Mouse (Mus musculus) stomach, postnatal 0 days (tissue): ENCODE results near the gene Grwd1. TPM values are rescaled to one million over a fixed set of nuclear protein-coding genes. Genes with fewer than 3 reads are reported as not detected.

Source experiments
- ATAC-seq: fragments of 200-750 bp; cut with Nextera tagmentation; 2 replicates; pipeline ENCODE4 v1.8.0; 2017; ENCODE audit not compliant: low FRiP score, low TSS enrichment
- DNase-seq: peaks from one replicate; pipeline ENCODE4 v3.0.0-alpha.2; 2016; ENCODE audit warnings: low spot score
- H3K27ac ChIP-seq: fragments of 300-500 bp; sonication (generic); replicated peaks from 2 replicates; pipeline ENCODE4 v1.5.1; 2014; ENCODE audit warnings: mild to moderate bottlenecking, control low read depth
- H3K27me3 ChIP-seq: fragments of 300-500 bp; sonication (generic); 2 replicates; pipeline ENCODE4 v1.6.1; 2014; ENCODE audit warnings: low read length; ENCODE audit not compliant: control insufficient read depth, insufficient read depth
- H3K36me3 ChIP-seq: fragments of 300-500 bp; sonication (generic); 2 replicates; pipeline ENCODE4 v1.6.1; 2014; ENCODE audit warnings: low read length, mixed read lengths; ENCODE audit not compliant: control insufficient read depth, insufficient read depth
- H3K4me1 ChIP-seq: fragments of 300-500 bp; sonication (generic); replicated peaks from 2 replicates; pipeline ENCODE4 v1.6.1; 2014; ENCODE audit warnings: antibody characterized with exemption; ENCODE audit not compliant: control insufficient read depth, insufficient read depth
- H3K4me2 ChIP-seq: fragments of 300-500 bp; sonication (generic); replicated peaks from 2 replicates; pipeline ENCODE4 v1.6.1; 2014; ENCODE audit warnings: low read depth, mild to moderate bottlenecking, control low read depth, moderate library complexity
- H3K4me3 ChIP-seq: fragments of 300-500 bp; sonication (generic); 2 replicates; pipeline ENCODE4 v1.5.1; 2014; ENCODE audit warnings: low read depth, low read length, control low read depth
- H3K9ac ChIP-seq: fragments of 300-500 bp; sonication (generic); 2 replicates; pipeline ENCODE4 v1.6.1; 2014; ENCODE audit warnings: mild to moderate bottlenecking, low read length, control low read depth, mixed read lengths
- H3K9me3 ChIP-seq: fragments of 300-500 bp; sonication (generic); 2 replicates; pipeline ENCODE4 v1.6.1; 2016; ENCODE audit warnings: low read length; ENCODE audit not compliant: control insufficient read depth
- CTCF ChIP-seq: IDR thresholded peaks from 2 replicates; pipeline ENCODE4 v1.5.1; 2016; ENCODE audit warnings: antibody characterized with exemption, low read depth, mild to moderate bottlenecking, moderate library complexity
- EP300 ChIP-seq: optimal IDR thresholded peaks from 2 replicates; pipeline ENCODE3; 2016; ENCODE audit warnings: antibody characterized with exemption
- WGBS: fragments of 180-500 bp; shearing (Covaris S2); extraction: QIAGEN DNeasy Blood & Tissue Kit; methylation state at CpG from one replicate; pipeline ENCODE4 v1.1.7; 2014; 5-methylcytosine and 5-hydroxymethylcytosine counted together
- polyA plus RNA-seq: library from polyadenylated mRNA; unstranded; fragments of >200 nt; fragmentation: Nextera tagmentation; extraction: Ambion mirVana; gene quantifications from 2 replicates; pipeline ENCODE4 v1.2.1, GENCODE M21; 2015

The Grwd1 gene
- polyA plus RNA-seq, 1 experiment from 2014 or later: 25.6 TPM

DNA sequence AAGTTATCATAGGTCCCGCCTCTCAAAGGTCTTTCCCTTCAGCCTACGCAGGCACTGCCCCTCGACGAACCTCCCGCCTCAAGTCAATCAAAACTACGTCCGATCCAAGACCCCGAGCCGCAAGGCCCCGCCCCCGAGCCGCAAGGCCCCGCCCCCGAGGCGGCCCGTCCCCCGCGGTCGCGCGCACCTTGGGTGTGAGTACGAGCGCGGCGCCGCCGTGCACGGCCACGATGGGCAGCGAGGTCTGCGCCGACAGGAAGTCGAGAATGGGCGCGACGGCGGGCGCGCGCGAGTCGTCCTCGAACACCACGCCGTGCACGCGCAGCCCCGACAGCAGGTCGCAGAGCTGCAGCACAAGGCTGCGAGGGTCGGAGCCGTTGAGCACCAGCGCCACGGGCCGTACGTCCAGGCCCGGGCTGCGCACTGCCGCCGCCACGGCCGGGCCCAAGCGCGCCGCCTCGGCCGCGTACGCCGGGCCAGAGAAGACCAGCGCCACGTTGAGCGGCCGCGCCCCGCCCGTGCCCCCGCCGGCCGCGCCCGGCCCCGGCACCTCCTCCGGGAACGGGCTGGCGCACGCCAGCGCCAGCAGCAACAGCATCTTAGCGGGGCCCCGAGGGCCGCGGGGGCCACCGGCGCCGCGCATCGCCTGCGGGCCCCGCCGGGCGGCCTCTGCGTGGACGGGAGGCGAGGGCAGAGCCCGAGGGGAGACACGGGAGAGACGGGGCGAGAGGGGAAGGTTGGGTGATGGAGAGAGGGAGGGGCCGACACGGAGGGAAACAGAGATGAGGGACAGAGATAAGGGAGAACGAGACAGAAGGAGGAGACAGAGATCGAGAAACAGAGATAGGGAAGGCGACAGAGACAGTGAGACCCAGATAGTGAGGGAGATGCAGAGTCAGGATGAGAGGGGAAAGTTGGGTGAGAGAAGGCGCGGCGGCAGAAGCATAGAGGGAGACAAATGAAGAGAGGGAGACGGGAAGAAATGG is 35.5 kb upstream of the Grwd1 start:
- peaks cover 3% of the 10 kb centered on the region; the same call in 1 of the 2 replicates for H3K27me3 ChIP-seq
- H3K9me3 ChIP-seq: no peaks in the 10 kb centered on the region
- peak overlapping the region; percentile 83 for H3K27ac ChIP-seq
- no peaks in the 10 kb centered on the region for H3K36me3 ChIP-seq
- DNase-seq (peak; percentile 94), ATAC-seq (peak; percentile 90)
- TF ChIP-seq EP300: no peak
- no peak for TF ChIP-seq CTCF
- H3K9ac ChIP-seq: peak overlapping the region; percentile 80
- WGBS: under 1% methylated on average over 91 of the region's 117 CpGs
- H3K4me1 ChIP-seq: no peaks in the 10 kb centered on the region
- peak overlapping the region; percentile 68 for H3K4me3 ChIP-seq
- peak overlapping the region; percentile 81 for H3K4me2 ChIP-seq

DNA sequence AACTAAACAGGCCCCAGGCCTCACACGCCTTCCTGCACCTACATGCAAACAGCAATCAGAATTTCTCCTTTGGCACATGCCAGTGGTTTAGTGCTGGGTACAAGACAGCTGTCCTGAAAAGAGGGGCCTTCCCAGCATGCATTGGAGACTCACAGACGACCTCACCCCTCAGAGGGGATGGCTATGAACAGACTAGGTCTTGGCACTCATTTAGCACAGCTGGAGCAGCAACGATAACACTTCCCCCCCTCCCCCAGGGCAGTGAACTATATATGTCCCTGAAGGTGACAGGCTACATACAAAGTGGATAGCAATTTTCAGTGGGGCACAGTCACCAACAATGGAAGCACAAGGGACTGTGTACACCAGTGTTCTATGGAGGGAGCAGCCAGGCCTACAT is 33.7 kb upstream of the Grwd1 start:
- Histone ChIP-seq H3K4me3 (no peak overlapping the region), H3K4me2 (no peak overlapping the region), H3K9ac (no peak overlapping the region), H3K36me3 (no peaks in the 10 kb centered on the region), H3K9me3 (no peaks in the 10 kb centered on the region), H3K27ac (no peak overlapping the region), H3K4me1 (no peaks in the 10 kb centered on the region), H3K27me3 (peaks cover 1% of the 10 kb centered on the region; the same call in 1 of the 2 replicates)
- WGBS: 60% methylated on average over 3 of the region's 3 CpGs
- DNase-seq (no peak), ATAC-seq (no peak)
- TF ChIP-seq EP300 (no peak), CTCF (no peak)

DNA sequence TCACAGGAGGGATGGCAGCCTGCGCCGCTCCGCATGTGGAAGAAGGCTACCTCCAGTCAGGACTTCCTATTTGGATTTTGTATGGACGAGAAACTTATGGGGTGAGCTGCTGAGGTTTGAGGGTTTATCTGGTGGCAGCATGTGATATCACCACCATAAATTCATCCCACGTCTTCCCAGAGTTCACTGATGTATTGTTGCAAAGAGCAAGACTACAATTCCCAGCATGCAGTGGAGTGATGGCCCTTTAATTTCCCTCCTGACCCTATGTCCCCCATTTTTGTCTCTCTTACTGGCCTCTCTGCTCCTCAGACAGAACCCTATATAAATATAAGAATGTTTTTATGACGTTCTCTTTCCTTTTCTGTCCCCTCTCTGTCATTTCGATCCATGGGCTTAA is 32.1 kb upstream of the Grwd1 start:
- no peak overlapping the region for H3K4me2 ChIP-seq
- no peak overlapping the region for H3K9ac ChIP-seq
- H3K27me3 ChIP-seq: no peaks in the 10 kb centered on the region
- no peak for DNase-seq
- no peaks in the 10 kb centered on the region for H3K9me3 ChIP-seq
- WGBS: 83% methylated on average over 7 of the region's 7 CpGs
- H3K4me1 ChIP-seq: no peaks in the 10 kb centered on the region
- H3K27ac ChIP-seq: no peak overlapping the region
- ATAC-seq: no peak
- H3K36me3 ChIP-seq: no peaks in the 10 kb centered on the region
- TF ChIP-seq EP300 (no peak), CTCF (no peak)
- no peak overlapping the region for H3K4me3 ChIP-seq

DNA sequence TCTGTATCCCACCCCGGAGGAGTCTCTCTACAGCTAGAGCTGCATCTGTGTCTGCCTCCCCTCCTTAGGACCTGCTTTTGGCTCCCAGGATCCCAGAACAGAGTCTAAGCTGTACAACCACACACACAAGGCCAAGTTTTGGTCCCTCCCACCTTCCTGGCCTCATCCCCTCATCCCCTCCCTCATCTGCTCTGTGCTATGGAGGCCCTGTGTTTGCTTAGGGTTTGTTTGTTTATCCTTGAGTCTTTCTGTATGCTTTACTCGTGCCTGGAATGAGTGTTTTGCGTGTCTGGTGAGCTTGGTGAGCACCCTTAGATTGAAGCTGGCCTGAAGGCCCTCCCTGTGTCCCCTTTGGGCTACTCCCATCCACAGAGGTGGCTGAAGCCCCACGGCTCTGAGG is 28.3 kb upstream of the Grwd1 start:
- peak; percentile 61 for ATAC-seq
- Histone ChIP-seq H3K9ac (no peak overlapping the region), H3K4me3 (no peak overlapping the region), H3K4me2 (no peak overlapping the region), H3K27me3 (no peaks in the 10 kb centered on the region), H3K9me3 (no peaks in the 10 kb centered on the region), H3K4me1 (peaks cover 3% of the 10 kb centered on the region; the same call in 1 of the 2 replicates), H3K27ac (no peak overlapping the region), H3K36me3 (no peaks in the 10 kb centered on the region)
- DNase-seq: no peak
- WGBS: 30% methylated on average over 4 of the region's 4 CpGs
- TF ChIP-seq CTCF (no peak), EP300 (no peak)

DNA sequence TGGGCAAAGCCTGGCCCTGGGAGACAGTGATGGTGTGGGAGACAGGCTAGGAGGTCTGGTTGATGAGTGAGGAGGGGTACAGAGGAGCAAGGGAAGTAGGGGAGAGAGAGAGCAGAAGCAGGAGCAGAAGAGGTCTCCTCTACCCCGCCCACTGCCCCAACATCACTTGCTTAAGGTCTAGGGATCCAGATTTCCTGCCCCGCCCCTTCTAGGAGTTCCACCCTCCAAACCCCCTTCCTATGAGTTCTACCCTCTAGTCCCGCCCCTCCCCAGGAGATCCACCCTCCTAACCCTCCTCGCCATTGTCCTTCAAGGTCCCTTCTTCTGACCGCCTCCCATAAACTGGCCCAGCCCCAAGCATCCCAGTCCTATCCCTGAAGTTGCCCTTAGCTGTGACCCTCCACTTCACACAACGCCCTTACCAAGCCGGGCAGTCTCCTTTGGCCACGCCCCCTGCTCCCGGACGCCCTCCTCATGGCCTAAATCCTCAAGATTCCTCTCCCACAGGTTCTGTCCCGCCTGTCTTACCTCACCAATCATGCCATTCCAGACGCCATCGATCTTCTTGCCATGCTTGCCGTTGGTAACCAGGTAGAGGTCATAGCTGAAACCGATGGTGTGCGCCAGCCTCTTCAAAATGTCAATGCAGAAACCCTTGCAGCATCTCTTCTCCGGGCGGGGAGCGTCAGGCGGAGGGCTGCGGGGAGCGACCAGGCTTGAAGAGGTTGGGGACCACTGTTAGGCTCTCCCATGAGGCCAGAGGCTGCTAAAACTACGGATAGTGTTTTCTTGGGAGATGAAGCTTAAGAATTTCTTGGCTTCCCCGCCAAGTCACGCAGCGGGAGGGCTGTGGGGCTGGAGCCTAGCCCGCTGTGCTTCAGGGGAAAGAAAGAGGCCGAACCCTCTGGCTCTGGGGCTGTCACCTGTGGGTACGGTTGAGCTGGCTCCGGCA is 26.5 kb upstream of the Grwd1 start:
- DNase-seq: peak; percentile 31
- peak overlapping the region; percentile 59 for H3K4me2 ChIP-seq
- no peaks in the 10 kb centered on the region for H3K36me3 ChIP-seq
- no peaks in the 10 kb centered on the region for H3K9me3 ChIP-seq
- no peaks in the 10 kb centered on the region for H3K27me3 ChIP-seq
- ATAC-seq: 0 out of 2 replicates have a peak, but pooled peaks have one; percentile 16
- TF ChIP-seq CTCF: no peak
- no peak for TF ChIP-seq EP300
- H3K4me1 ChIP-seq: peaks cover 3% of the 10 kb centered on the region; the same call in 1 of the 2 replicates
- 8% methylated on average over 29 of the region's 30 CpGs for WGBS
- H3K9ac ChIP-seq: peak overlapping the region; percentile 35
- no peak overlapping the region for H3K27ac ChIP-seq
- peak overlapping the region; percentile 28 for H3K4me3 ChIP-seq
